Mouse (Mus musculus) megakaryocyte, embryonic 14.5 days (primary cell): ENCODE results near the gene Sfswap.

Experiments
- FLI1 ChIP-seq: IDR thresholded peaks from 2 replicates; pipeline ENCODE4 v1.6.1; 2012; ENCODE audit warnings: low read length, inconsistent platforms, mixed read lengths
- GATA1 ChIP-seq: IDR thresholded peaks from 3 replicates; pipeline ENCODE4 v1.6.1; 2012; ENCODE audit warnings: mixed read lengths, low read length, inconsistent platforms, borderline replicate concordance

GRCm38 (mm10) chr5:129521913-129522312 is 20.9 kb downstream of the Sfswap start:
- TF ChIP-seq GATA1 (no peak), FLI1 (no peak)
